Mouse (Mus musculus) layer of hippocampus, postnatal 36 days (tissue): ENCODE measurements around the gene Ccdc88b. TPM values are rescaled to one million over a fixed set of nuclear protein-coding genes. Genes with fewer than 3 reads are reported as not detected.

Source experiments
- DNase-seq, 2 experiments: peaks; one replicate each; pipeline ENCODE4 v3.0.0; 2022
- total RNA-seq, 2 experiments: library from RNA; stranded (reverse); gene quantifications; 2 replicates each; pipeline ENCODE4 v1.2.3; 2021

The Ccdc88b gene
- total RNA-seq, 2 experiments from 2014 or later: 10.0 TPM

DNA sequence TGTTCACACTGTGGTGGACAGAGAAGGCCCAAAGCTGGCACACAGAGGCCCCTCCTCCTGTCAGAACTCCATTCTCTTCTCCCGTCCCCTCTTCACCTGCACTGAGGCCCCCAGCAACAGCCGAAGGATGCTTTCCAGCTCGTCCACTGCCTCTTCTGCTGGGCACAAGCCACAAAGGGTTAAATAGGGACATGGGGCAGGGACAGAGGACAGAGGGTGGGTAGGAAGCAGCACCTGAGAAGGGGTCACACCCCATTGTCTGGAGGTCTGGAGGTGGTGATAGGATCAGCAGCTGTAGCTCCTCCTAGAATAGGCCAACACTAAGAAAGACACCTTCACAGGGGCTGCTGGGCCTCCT lies 1.0 kb downstream of the Ccdc88b start:
- DNase-seq: no peak

DNA sequence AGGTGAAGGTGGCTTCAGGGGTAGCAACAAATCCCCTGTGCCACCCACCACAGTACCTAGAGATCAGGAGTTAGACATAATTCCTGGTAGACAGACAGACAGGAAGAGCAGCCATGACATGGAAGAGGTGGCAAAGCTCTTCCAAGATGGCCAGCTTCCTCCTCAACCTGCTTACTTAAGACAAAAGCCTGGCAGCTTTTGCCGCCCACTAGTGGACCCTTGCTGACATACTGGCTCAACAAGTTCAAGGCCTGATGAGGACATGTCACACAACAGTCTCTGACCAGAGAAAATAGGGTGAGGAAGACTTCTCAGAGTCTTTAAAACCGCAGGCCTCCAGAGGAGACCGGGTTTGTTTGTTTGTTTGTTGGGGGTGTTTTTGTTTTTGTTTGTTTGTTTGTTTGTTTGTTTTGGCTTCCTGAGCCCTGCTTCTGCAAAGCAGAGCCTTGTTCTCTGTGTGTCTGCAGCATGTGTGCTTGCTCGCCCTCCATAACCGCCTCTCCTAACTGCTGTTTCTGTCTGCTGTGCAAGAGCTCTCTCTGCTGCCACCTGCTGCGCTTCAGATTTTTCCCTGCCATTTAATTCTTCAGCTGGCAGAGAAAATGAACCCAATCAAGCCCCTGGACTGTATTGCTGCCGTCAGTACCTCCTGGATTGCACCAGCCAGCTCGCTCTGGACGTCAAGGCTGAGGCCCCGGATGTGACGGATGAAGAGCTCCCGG lies 1.6 kb downstream of the Ccdc88b start:
- peak; percentile 59 to 61 for DNase-seq

DNA sequence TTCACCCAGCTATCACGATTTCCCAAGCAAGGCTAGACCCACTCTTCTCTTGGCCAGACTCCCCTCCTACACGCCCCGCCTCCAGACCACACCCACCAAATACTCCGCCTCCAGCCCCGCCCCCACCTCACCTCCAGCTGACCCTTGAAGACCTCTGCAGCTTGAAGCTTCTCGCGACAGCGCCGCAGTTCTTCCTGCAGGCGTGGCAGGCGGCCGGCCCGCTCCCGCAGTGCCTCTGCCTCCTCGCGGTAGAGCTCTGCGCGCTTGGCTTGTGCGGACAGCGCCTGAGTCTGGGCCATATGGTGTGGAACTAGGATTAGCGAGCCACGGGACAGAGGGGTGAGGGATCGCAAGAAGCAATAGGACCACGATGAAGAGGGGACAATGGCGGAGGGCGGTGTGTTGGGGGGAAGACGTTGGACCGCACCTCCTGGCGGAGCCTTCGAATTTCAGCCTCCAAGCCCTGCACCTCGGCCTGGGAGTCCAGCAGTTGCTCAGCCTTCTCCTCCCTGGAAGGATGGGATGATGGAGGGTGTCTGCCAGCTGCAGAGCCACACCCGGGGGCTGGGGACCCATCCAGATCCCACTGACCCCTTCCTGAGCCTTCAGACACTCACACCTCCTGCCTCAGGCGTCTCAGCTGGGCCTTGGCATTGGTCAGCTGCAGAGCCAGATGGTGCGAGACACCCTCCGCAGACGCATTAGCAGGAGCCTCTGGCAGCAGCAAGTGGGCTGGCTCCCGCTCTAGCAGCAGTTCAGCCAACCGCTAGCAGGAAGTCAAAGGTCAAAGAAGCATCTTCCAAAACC lies 2.6 kb downstream of the Ccdc88b start:
- DNase-seq: no peak

DNA sequence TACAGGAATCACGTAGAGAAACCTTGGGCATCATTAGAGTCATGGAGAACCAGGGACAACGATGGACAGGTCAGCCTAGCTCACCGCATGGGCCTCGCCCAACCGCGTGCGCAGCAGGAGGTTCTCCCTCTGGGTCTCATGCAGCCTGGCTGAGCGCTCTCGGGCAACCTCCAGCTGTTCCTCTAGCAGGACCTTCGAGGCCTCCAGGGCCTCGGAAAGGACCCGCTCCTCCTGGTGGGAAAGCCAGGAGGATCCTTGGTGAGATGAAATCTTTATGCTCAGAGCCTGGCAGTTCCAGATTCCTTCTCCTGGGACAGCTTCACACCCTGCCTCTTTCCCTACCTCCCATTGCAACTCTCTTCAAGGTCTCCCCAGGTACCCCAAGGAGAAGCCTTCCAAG lies 3.4 kb downstream of the Ccdc88b start:
- no peak for DNase-seq

DNA sequence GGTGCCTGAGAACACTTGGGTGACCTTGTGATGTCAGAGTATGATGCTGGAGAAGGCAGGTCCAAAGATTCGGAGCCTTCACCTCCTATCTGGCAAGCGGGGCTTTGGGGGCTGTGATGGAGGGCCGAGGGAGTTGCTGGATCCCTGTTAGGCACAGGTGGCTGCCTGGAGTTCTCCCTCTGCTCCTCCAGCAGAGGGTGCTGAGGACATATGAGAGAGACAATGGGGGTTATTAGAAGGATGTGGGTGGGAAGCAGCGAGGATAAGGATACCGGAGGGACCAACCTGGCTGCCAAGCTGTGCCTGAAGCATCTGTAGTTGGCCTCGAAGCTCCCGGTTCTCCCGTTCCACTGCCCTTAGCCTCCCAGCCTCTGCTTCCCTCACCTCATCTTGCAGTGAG lies 4.1 kb downstream of the Ccdc88b start:
- DNase-seq: no peak

DNA sequence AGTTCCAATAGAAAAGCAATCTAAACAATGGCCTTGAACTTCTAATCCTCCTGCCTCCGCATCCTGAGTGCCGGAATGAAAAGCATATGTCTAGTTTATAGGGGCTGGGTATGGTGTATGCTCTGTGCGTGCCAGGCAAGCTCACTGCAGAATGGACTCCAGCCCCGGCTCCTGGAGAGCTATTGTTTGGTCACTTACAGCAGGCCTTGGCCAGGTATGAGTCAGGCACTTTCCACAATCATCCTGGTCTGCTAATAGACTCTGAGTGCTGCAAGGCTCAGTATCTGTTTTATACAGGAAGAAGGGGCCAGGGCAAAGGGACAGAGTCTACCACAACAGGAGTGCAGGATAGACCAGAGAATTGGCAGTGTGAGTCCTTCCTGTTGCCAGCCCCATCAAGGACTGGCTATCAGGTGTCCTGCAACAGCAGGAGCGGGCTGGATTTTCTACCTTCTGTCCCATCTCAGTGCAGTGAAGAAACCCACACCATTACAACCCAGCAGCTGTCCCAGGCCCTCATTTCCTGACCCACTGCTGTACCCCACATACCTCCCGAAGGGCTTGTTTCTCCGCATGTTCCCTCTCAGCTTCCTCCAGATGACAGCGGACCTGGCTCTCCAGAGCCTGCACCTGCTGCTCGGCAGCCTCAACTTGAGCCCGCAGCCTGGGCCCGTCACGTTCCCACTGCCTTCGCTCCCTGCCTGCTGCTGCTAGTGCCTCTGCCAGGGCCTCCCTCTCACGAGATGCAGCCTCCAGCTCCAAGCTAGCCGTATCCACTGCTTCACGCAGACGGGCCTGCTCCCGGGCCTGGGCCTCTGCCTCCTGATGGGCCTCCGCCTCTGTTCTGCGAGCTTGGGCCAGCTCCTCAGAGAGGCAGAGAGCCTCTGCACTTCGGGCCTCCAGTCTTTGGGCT lies 5.4 kb downstream of the Ccdc88b start:
- DNase-seq: no peak

DNA sequence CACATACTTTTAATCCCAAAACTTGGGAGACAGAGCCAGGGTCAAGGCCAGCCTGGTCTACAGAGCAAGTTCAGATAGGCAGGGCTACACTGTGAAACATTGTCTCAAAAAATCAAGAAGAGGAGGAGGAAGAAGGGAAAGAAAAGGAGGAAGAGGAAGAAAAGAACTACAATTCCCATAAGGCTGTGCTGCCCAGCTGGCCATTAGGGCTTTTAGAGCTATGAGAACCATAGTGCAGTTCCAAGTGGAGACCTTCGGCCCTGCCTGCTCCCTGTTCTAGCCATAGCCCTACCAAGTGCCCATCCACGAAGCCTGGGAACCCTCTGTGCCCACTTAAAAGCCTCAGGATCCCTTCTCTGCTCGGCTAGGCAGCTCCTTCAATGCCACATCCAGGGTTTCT lies 6.5 kb downstream of the Ccdc88b start:
- DNase-seq: no peak

DNA sequence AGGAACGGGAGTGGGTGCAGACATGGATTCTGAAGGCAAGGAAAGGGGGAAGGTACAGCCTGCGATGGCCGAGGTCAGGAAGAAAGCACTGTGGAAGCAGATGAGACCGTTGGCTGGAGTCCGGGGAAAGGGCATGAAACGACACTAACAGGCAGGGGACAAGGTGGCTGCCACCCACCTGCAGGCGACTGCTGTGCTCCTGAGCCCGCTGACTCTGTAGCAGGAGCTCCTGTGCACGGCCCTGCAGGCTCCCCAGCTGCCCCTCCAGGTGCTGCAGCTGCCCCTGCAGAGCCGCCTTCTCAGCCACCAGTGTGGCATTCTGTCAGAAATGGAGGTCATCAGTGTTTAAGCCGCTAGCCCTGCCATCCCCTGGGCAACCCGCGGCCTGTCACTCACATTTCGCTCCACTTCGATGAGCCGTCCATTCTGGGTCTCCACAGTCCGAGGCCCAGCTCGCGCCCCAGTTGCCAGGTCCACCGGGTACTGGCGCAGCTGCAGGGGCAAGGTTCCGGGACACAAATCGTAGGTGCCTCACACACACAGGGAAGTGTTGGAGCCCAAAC lies 8.4 kb downstream of the Ccdc88b start:
- no peak for DNase-seq

DNA sequence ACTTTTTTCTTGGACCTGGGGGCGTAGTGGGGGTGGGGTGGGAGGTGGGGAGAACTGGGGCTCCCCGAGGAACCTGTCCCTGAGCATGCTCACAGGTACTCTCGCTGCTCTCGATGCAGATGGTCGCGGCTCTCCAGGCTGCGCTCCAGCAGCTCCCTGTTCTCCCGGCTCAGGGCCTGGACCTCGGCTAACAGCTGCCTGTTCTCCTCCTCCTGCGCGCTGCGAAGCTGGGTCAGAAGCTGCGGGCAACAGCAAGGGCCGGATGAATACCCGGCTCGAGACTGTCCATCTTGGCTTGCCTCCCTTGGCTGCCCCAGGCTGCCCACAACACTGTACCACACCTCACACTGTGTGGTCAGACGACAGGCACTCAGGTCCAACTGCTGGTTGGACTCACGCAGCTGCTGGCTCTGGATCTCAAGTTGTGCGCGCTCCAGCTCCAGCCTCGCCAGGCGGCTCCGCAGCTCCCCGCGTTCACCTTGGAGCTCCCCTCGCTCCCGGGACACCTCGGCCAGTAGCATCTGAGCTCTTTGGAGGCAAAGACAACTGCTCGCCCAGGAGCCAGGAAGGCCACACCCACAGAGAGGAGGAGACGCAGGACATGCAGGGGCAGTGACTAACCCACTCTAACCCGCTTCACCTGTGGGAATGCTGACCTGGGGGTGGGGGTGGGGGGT lies 10.0 kb downstream of the Ccdc88b start:
- no peak for DNase-seq

DNA sequence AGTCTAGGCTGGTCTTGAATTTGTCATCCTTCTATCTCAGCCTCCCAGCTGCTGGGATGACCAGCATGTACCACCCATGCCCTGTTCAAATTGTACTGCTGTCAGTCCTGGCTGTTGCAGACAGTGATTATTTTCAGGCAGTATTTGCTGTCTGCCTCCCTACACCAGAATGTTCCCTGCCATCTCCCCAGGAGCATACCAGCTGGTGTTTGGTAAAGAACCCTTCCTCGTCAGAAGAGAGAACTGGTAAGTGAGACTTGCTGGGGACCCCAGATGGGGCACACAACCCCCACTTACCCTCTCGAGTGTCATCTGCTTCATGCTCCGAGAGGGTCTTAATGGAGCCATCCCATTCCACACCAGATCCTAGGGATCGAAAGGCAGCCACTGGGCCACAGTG lies 12.0 kb downstream of the Ccdc88b start:
- DNase-seq: no peak

DNA sequence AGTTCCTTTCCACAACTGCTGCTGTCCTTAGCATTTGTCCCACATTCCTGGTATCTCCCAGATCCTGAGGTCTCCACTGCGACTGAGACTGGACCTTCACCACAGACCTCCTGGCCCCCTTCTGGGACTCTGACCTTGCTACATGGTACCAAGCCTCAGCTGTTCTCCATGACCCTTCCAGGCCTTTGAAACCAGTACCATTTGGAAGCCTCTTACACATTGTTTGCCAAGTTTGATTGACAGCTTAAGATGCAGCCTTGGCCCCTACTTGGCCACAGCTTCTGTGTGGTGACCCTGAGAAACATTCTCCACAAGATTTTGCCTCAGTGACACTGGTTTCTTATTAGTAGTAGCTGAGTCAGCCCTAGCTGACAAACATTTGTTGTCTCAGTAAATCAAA lies 15.7 kb downstream of the Ccdc88b start:
- DNase-seq: no peak

DNA sequence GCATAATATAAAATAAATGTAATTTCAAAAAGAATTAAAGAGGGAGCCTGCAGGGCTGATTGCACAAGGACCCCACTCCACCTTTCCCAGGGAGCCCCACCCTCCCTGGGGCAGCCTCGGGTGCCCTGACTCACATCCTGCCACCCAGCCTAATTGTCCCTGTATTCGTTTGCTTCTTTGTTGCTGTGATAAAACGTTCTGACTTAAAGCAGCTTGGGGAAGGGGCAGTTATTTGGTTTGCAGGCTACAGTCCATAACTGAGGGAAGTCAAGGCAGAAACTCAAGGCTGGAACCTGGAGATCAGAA lies 16.8 kb downstream of the Ccdc88b start:
- DNase-seq: no peak

DNA sequence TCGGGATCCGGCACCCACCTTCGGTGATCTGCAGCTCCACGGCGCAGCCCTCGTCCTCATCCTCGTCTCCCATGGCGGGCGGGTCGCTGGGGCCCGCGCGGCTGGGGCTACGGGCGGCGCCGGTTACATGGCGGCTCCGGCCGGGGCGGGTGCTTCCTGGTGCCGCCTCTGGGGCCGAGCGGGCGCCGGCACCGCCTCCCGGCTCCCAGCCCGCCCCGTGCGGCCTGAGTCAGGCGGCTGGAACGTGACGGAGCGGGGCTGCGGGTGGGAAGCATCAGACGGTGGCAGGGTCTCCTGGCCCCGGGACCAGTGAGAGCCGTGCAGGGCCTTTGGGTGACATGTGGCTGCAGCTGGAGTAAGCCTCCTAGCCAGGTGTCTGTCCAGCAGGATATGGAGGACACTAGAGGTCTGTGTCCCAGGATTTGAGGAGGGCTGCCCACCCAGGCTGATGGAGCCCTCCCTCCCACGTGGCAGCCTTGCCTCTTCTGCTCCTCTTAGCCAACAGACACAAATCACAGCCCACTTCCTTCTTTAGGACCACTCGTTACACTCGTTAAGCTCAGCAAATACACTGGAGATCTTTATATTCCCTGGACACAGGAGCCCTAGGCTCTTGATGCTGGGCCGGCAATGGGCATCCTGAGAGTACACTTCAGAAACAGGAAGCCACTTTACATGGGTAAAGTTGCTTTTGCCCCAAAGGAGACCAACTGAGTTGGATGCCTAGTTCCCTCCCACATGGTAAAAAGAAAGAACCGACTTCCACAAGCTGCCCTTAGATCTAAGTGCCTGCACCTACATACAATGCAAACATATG lies 17.3 kb downstream of the Ccdc88b start, which contains the start of gene Rps6ka4:
Rps6ka4 (minus strand) TSS at position 162 of the 817 bp plus-strand sequence.
- DNase-seq: peak; percentile 69 to 72

DNA sequence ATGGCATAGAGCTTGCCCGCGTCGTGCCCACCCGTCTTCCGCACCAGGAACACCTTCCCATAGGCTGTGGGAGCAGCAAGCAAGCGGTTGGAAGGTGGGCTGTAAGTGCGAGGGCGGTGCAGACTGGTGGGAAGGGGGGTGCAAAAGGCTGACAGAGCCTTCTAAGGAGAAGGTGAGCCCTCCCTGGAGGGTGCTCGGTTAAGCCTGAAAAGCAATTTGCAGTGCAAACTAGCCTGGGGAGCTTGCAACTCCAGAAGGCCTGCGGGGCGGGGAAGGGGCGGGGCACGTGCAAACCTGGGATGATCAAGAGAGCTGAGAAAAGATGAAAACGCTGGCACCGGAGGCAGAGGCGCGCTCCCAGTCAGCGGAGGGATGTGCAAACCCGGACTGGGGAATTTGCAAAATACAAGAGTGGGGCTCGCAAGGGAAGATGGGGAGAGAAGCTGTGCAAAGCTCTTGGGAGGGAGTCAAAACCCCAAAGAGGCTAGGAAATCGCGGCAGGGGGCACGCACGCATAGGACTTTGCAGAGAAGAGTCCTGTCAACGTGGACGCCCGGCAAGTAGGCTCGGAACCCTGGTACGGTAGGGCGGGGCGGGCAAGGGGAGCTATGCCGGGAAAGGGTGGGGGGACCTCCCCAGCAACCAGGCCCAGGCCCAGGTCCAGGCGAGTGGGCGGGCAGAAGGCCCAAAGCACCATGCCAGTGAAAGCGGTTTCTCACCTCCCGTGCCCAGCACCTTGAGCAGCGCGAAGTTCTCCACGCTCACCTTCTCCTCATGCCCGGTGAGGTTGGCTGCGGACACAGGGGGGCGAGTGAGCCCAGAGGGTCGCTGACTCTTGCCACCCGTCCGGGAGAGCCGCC lies 18.2 kb downstream of the Ccdc88b start:
- DNase-seq: peak in 1 of 2 experiments; percentile 55

DNA sequence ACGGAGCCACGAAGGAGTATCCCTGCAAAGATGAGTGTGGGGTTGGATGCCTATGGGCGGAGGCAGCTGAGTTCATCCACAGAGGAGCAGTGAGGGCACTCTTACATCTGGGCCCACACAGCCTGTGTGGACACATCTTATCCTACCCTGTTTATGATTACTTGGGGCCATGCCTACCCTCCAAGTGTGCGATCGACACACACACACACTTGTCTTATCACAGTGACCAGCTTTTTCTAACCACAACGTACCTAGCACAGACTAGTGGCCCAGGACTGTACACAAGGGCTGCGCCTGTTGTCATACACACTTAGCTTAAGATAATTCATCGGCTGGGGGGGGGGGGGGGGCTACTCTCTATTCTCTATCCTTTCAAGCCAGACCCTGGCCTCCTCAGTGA lies 25.6 kb downstream of the Ccdc88b start:
- DNase-seq: no peak

DNA sequence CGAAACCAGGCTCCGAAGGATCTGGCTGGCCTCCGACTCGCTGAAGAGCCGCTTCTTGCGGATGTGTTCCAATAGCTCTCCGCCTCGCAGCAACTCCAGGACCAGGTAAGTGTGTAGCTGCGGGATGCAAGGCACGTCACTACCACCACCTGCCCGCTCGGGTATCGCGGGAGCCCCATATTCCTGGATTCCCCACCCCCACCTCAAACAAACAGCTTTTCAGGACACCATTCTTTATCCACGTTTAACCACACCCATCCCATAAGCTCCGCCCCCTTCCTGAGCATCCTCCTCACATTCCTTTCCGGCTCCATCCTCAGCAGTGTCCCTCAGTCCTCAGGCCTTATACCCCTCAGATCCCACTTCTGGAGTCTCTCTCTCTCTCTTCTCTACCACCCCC lies 26.7 kb downstream of the Ccdc88b start:
- DNase-seq: no peak

DNA sequence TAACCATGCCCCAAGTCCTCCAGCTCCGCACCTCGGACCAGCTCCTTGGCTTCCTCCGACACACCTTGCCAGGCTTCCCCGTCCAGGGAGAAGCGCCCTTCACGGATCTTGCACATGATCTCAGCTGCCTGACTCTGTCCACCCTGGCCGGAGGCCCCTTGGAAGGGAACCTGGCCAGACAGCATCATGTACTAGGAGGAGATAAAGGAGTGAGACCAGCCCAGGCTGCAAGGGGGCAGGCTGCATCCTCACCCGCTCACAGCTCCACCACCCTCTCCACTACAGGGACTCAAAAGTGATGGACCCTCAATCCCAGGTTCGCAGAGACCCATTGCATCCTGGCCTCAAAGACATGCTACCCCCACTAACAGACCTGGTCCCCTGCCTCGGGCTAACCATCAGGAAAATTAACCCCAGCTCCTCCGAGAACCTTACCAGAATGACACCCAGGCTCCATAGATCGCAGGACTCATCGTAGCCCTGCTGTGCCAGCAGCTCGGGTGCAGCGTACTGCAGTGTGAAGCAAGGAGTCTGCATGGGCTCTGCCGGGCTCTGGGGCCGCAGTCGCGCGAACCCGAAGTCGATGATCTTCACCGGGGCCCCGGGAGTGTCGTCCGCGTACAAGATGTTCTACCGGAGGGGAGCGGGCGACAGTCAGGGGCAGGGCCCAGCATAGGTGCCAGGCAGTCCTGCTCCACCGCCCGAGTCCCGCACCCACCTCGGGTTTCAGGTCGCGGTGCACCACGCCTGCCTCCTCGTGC lies 27.3 kb downstream of the Ccdc88b start:
- no peak for DNase-seq

DNA sequence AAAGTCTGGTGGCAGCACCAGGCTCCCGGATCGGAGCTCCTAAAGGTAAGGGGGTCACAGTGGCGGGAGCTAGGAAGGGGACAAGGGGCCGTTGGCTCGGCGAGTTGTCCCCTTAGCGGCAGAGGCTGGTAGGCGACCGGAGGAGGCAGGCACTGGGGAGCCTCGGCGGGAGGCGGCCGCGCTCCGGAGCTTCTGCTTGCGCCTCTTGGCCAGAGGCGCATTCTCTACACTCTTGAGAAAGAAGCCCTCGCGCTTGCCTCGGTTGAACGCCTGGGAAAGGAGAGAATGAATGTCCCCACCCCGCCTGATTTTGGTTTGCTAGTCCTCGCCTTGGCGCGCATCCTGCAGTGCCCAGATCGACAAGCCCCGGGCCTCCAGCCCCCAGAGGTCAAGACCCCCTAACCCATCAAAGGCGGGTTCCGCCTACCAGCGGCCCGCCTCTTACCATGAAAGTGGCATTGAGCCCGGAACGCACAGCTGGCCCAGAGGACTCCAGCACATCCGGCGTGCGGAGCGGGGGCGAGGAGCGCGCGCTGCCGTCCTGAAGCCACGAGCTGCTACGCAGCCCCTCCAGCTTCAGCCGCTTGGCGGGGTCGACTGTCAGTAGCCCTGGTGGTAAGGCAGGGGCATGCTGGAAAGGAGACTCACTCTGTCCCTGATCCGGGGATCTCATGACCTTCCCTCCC lies 28.0 kb downstream of the Ccdc88b start:
- DNase-seq: no peak

DNA sequence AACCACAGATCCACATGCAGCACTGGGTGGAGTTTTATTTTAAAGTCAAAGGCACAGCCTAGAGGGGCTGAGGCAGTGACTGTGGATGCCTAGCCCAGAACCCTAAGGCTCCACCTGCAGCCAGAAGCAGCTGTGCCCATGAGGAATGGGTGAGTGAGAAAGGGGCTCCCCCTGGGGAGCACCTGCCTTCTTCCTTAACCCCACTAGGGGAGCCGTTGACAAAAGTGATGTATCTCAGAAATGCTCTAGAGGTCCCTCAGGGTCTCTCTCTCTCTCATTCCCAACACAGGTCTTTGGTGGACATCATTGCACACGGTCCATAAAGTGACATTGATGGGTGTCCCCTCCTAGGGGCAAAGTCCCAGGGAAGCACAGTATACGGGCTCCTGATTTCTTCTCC lies 28.9 kb downstream of the Ccdc88b start:
- DNase-seq: no peak
